Mouse (Mus musculus) WW6 (cell line): ENCODE data around the gene Mosmo.
A peak's percentile ranks its signal among the peaks of the same experiment; 100 is the strongest.

Source experiments
- DNase-seq: peaks from one replicate; pipeline ENCODE4 v3.0.0-alpha.2; 2013; ENCODE audit warnings: low read depth, low spot score

The Mosmo gene

DNA sequence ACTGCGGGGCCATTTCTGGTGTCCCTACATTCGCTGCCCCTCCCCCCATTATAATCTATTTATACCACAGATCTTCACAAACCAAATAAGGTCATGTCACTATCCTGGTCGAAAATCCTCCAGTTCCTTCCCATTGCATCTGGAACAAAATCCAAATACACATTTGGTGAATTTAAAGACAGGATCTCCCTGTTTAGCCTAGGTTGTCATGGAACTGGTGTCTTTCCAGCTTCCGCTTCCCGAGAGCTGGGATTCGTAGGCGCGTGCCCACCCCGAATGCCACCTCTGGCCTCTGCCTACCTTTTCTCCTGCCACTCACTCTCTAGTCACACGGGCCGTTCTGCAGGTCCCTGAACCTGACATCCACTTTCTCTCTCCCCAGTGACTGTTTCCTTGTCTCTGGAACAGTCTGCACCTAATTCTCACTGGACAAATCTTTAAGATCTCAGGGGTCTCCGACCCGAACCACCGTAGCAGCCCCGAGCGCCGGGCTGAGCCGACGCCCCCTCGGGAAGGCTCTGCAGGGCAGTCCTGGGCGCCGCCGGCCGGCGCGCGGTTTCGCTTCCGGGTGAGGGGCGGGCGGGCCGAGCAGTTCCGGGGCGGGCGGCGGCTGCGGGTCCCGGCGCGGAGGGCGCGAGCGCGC lies at the start of gene Mosmo:
Gene Mosmo (plus strand): TSS at position 618 of the 643 bp plus-strand sequence.
- peak; percentile 38 for DNase-seq

DNA sequence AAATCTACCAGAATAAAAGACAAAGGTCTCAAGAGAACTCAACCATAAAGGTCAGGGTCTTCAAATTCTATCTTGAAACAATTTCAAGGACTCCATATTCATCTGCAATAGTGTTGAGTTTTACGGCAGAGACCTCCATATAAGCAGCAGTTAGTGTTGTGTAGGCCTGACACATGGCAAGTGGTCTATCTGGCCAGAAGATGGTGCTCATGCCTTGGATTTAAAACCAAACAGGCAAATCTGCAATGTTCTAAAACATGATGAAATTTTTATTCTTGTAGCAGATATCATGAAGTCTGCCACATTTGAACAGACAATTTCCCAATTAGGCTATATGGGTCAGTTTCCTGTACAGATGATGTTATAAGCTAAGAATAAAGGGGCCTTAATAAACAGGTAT lies 44.9 kb upstream of the Mosmo start:
- DNase-seq: no peak

DNA sequence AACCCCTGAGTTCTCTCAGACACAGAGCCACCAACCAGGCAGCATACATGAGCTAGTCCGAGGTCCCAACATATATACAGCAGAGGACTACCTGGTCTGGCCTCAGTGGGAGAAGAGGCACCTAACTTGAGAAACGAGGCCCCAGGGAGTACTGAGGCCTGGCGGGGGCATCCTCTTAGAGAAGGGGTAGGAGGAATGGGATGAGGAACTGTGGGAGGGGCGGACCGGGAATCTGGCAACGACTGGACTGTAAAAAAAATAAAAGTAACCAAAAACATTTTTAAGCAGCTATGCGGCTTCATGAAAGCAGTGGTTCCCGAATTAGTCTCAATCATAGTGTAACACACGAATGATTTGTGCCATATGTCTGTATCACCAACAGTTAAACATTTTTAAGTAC lies 43.1 kb upstream of the Mosmo start:
- DNase-seq: no peak

- DNase-seq: peak; percentile 78
Observed at GRCm38 (mm10) chr7:120634711-120635361, 42.6 kb upstream of the Mosmo start, which contains the start of gene Uqcrc2. Gene Uqcrc2, plus strand, starts transcription at chr7:120635176.

DNA sequence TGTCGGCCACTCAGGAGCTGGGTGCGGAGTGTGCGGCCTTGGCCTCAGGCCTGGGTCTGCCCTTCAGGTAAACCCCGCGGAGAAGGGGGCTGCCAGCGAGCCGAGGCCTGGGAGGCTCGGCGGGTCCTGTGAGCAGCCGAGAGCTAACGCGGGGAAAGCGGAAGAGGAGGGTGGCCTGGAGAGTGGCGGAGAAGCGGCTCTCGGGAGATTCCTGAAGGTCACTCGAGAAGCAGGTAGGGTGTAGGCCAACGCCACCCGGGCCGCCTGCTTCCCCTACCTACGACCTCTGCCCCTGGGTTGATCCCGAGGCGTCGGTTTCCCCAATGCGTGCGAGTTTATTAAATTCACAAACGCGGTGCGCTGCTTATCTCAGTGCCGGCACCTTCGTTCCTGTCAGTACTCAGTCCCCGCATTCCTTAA lies 42.0 kb upstream of the Mosmo start:
- DNase-seq: no peak

- no peak for DNase-seq
Observed at GRCm38 (mm10) chr7:120635821-120636220, 41.6 kb upstream of the Mosmo start.

GRCm38 (mm10) chr7:120643217-120643616 lies 34.2 kb upstream of the Mosmo start:
- DNase-seq: no peak

GRCm38 (mm10) chr7:120647849-120648248 lies 29.6 kb upstream of the Mosmo start:
- no peak for DNase-seq

DNA sequence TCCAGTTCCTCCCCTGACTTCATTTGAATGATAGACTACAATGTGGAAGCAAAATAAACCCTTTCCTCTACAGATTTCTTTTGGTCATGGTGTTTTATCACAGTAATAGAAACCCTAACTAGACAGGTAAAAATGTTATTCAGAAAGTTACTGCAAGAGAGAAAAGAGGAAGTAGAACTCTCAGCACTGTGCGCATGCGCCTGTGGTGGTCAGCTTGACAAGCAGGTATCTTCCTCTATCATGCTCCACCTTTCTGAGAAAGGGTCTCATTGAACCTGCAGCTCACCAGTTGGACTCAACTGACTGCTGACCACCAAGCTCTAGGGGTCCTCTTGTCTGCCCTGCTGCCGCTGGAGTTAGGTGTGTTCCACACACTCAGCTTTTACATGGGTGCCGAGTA lies 15.3 kb upstream of the Mosmo start:
- DNase-seq: no peak

DNA sequence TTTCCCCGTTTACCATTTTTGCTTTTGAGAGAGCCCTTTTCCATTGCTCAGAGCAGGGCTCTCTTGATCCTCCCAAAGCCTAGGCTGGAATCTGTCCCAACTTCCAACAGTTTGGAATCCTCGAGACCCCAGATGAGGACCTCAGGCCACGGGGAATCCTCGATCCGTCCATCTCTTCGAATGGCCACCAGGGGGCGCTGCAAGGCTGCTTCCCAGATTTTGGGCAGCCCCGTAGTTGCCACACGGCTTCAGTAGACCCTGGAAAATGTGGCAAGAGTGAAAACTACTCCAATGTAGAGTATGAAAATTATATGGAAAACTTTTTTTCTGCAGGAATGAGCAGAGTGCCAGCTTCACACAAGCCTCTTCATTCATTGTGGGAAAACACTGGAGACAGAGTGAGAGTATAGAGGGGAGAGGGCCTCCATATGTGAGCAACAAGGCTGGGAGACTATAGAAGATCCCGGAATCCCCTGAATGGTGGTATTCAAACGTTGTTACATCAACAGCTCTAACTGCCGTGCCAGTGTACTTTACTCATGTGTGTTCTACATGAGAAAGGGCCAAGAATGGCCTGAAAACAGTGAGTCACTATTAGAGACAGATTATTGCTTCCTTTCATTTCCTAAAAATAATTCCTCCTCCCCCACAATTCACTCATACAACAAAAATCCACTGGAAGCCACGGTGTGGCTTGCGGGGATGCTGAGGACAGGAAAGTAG lies 7.1 kb upstream of the Mosmo start, which contains the start of gene Pdzd9:
Gene Pdzd9 (minus strand): TSS at position 191 of the 723 bp plus-strand sequence.
- DNase-seq: peak; percentile 47

GRCm38 (mm10) chr7:120671271-120671670 lies 6.1 kb upstream of the Mosmo start:
- DNase-seq: no peak

GRCm38 (mm10) chr7:120677764-120678531 lies 530 bp downstream of the Mosmo start:
- no peak for DNase-seq

GRCm38 (mm10) chr7:120679023-120679422 lies 1.6 kb downstream of the Mosmo start:
- DNase-seq: no peak

GRCm38 (mm10) chr7:120682002-120682401 lies 4.6 kb downstream of the Mosmo start:
- no peak for DNase-seq

GRCm38 (mm10) chr7:120684731-120685161 lies 7.3 kb downstream of the Mosmo start:
- no peak for DNase-seq

DNA sequence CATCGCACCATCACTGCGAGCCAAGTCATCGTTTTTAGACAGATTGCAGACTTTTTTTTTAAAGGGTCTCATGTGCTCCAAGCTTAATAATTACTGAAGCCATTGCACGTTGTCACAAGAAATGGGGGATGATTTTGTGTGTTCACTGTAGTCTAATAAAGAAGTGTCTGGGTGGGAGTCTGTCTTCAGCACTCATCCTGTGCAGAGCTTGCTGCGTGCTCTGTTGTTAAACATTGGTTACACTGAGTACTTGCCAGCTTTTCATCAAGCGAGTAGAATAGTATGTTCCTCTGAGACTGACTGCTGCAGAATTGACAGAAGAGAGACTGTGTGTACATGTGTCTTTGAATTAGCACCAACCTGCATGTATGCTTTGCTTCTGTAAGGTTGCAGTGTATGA lies 7.8 kb downstream of the Mosmo start:
- DNase-seq: no peak

DNA sequence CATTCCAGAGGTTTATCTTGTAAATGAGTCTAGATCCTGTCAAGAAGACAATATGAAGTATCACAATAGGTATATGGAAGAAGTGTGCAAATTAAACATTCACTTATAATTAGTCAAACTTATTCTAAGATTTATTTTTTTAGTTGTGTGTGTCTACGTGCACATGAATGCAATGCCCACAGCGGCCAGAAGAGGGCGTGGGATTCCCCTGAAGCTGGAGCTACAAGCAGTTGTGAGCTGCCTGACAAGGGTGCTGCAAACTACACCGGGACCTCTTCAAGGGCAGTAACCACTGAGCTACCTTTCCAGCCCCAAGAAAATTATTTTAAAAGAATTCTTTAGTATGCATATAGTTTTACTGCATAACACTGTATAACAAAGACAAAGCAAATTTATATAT lies 13.2 kb downstream of the Mosmo start:
- DNase-seq: no peak

- DNase-seq: no peak
Observed at GRCm38 (mm10) chr7:120693831-120694375, 16.5 kb downstream of the Mosmo start.

DNA sequence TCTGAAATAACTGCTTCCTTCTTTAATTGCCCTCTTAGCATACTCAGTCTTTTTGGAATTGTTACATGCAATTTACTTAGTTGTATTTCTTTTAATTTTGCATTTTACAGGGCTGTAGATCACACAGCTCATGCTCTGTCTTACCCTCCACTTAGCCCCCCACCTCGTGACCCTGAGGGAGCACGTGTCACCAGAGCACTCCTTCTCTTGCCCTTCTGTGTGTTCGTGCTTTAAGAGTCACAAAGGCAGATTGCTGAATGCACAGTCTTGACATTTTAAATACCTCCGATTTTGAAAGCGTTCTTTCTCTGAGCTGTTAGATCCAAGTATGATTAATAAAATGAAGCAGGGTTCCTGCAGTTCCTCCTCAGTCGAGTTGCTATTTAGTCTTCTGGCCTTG lies 17.8 kb downstream of the Mosmo start:
- no peak for DNase-seq

DNA sequence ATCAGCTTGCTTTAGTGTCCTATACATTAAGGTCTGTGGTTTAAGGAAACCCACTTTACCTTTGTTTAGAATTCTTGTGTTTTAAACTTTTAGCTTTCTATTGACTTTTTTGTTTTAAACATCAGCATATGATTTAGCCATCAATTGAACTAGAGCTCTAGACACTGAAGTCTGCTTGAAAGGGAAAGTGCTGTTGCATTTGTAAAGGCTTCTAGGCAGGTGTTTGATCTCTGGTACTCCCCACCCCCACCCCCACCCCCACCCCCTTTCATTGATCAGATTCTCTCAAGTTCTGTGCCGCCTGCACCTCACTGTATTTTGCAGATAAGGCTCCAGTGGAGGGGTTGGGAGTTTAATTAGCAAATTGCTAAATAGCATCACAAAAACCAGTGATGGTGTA lies 18.2 kb downstream of the Mosmo start:
- no peak for DNase-seq

GRCm38 (mm10) chr7:120696331-120696730 lies 18.9 kb downstream of the Mosmo start:
- no peak for DNase-seq

GRCm38 (mm10) chr7:120699586-120699985 lies 22.2 kb downstream of the Mosmo start:
- DNase-seq: no peak
